Mouse (Mus musculus) stomach, postnatal 0 days (tissue): ENCODE results near the gene Pard6a.

Experiments used
- CTCF ChIP-seq: IDR thresholded peaks from 2 replicates; pipeline ENCODE4 v1.5.1; 2016; ENCODE audit warnings: antibody characterized with exemption, low read depth, mild to moderate bottlenecking, moderate library complexity
- EP300 ChIP-seq: optimal IDR thresholded peaks from 2 replicates; pipeline ENCODE3; 2016; ENCODE audit warnings: antibody characterized with exemption

- TF ChIP-seq EP300 (no peak), CTCF (no peak)
These were observed 1.1 kb downstream of the Pard6a start for GRCm38 (mm10) chr8:105702001-105702401.
